Mouse (Mus musculus): Measurements from ENCODE around the gene H2-Aa.

DNA sequence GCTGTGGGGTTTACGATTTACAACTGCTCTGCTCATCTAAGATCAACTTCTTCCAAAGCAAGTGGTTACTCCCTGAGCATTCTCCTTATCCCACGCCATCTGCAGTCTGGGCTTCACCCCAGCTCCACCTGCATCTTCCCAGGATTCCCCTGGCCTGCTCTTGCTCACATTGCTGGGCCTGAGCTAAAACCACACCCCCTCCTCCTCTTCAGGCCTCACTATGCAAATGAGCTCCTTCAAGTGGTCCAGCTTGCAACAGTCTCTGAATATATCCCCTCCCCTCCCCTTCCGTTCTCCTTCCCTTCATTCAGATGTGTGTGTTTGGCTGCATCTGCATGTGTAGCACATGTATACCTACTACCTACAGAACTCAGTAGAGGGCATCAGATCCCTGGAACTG lies 11.7 kb upstream of the H2-Aa start:
- TF ChIP-seq TCF12 (IDR thresholded peaks at IDR 0.05; ENCODE audit: insufficient read depth, poor library complexity, severe bottlenecking), result no peak
- TF ChIP-seq USF1 (IDR thresholded peaks at IDR 0.05; ENCODE audit: low read depth), result no peak
- TF ChIP-seq POLR2A (IDR thresholded peaks at IDR 0.05; ENCODE audit: insufficient read length, low read depth), result no peak
- TF ChIP-seq MYOG (IDR thresholded peaks at IDR 0.05; ENCODE audit: control insufficient read depth in 1 of 3, insufficient read depth in 1 of 3, insufficient read length in 2 of 3, low read depth in 2 of 3), result no peak
- TF ChIP-seq MAX (IDR thresholded peaks at IDR 0.05; ENCODE audit: low read depth), result no peak
- TF ChIP-seq REST (IDR thresholded peaks at IDR 0.05; ENCODE audit: insufficient read depth, insufficient read length), result no peak
- TF ChIP-seq POLR2AphosphoS2 (IDR thresholded peaks at IDR 0.05; ENCODE audit: insufficient read length, low read depth), result no peak
- no peak for TF ChIP-seq MYOD1 (IDR thresholded peaks at IDR 0.05; ENCODE audit: control insufficient read depth in 1 of 3, insufficient read length in 2 of 3, low read depth in 2 of 3)
- TF ChIP-seq E2F4 (IDR thresholded peaks at IDR 0.05; ENCODE audit: insufficient read depth), result no peak
